In the genomic region with DNA sequence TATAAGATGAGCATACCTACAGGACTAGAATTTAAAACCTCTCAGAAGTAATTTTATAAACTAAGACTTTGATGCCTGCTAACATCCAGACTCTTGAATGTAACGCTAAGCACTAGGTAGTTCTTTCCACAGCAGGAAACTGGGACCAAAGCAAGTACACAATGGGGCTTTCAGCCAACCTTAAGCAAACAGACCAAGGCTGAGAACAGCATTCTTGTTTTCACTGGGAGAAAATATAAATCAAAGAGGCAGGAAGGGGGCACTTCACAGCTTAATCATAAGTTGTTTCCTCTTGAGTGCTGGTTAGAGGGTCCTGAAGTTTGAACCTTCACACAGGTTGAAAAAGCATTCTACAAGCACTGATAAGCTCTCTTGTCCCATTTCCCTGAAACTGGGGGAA, we compare ENCODE assay signal across 22 mouse cellular contexts. TPM values are rescaled to one million over a fixed set of nuclear protein-coding genes. Genes with fewer than 3 reads are reported as not detected.
"Had no signal": no experiment of that assay in that cellular context is flagged by ENCODE, and none has a peak within 500 bp of the region (broad histone marks: within the 10 kb centered on the region; RNA-seq: fewer than 3 reads in every experiment).

No protein-coding gene starts in this region.

- H3K9ac ChIP-seq: liver, embryonic 13.5 days; liver, embryonic 15.5 days; liver, postnatal 0 days; midbrain, embryonic 13.5 days; midbrain, embryonic 15.5 days; neural tube, embryonic 12.5 days; stomach, embryonic 15.5 days had no signal

- H3K36me3 ChIP-seq: liver, embryonic 13.5 days; liver, embryonic 15.5 days; midbrain, embryonic 13.5 days; midbrain, embryonic 15.5 days; neural tube, embryonic 12.5 days; stomach, embryonic 15.5 days had no signal

- DNase-seq: liver, embryonic 13.5 days; liver, postnatal 0 days; right cerebral cortex, postnatal 14 days; thymus, adult 2 months; thymus, postnatal 25 days; thymus, postnatal 4 days had no signal

- H3K4me2 ChIP-seq: liver, embryonic 11.5 days; liver, embryonic 13.5 days; liver, embryonic 15.5 days; midbrain, embryonic 11.5 days; neural tube, embryonic 12.5 days; stomach, embryonic 15.5 days had no signal

- H3K27me3 ChIP-seq: liver, embryonic 13.5 days; liver, embryonic 15.5 days; megakaryocyte, embryonic 14.5 days; midbrain, embryonic 13.5 days; midbrain, embryonic 15.5 days; neural tube, embryonic 12.5 days; stomach, embryonic 15.5 days had no signal

- H3K4me1 ChIP-seq: liver, embryonic 13.5 days; liver, embryonic 15.5 days; megakaryocyte, embryonic 14.5 days; stomach, embryonic 15.5 days had no signal

- H3K9me3 ChIP-seq: liver, embryonic 13.5 days; liver, embryonic 15.5 days; megakaryocyte, embryonic 14.5 days; midbrain, embryonic 13.5 days; midbrain, embryonic 15.5 days; neural tube, embryonic 12.5 days; stomach, embryonic 15.5 days had no signal

- H3K4me3 ChIP-seq: liver, embryonic 13.5 days; liver, embryonic 15.5 days; megakaryocyte, embryonic 14.5 days; midbrain, embryonic 13.5 days; midbrain, embryonic 15.5 days; neural tube, embryonic 12.5 days; stomach, embryonic 15.5 days had no signal

- ATAC-seq: liver, postnatal 0 days had no signal

- H3K27ac ChIP-seq: liver, embryonic 13.5 days; liver, embryonic 15.5 days; macrophage; midbrain, embryonic 13.5 days; midbrain, embryonic 15.5 days; neural tube, embryonic 12.5 days; stomach, embryonic 15.5 days; stomach, postnatal 0 days had no signal

RNA-seq across cellular contexts. Expression of gene Mettl11b, which starts 1.1 kb away (rescaled TPM):
- total RNA-seq: megakaryocyte progenitor cell, adult 5-6 weeks; monocyte, adult 5-6 weeks; neutrophil, adult 5-6 weeks had no signal
- polyA plus RNA-seq: liver, embryonic 11.5 days; liver, embryonic 13.5 days; liver, postnatal 0 days; macrophage; neural tube, embryonic 12.5 days; neural tube, embryonic 14.5 days; spleen, adult 2 months; stomach, postnatal 0 days; thymus, adult 2 months; urinary bladder, adult 2 months had no signal
